Mouse (Mus musculus) gastrocnemius, postnatal 14 days (tissue): ENCODE measurements around the gene Slit3. TPM values are rescaled to one million over a fixed set of nuclear protein-coding genes. Genes with fewer than 3 reads are reported as not detected.

Source experiments
- DNase-seq: peaks from one replicate; pipeline ENCODE4 v3.0.0; 2021; ENCODE audit warnings: mixed read lengths
- intact Hi-C: fragments of 180-260 bp; cut with DNase I; formaldehyde crosslinking; loops from one replicate; pipeline ENCODE4 v1.15.1; 2025; ENCODE audit warnings: low total_unique reads
- total RNA-seq, 2 experiments: library from RNA; stranded (reverse); gene quantifications; 2 replicates each; pipeline ENCODE4 v1.2.3; 2021

The Slit3 gene
- total RNA-seq, 2 experiments from 2014 or later, result 11.0 to 12.1 TPM

DNA sequence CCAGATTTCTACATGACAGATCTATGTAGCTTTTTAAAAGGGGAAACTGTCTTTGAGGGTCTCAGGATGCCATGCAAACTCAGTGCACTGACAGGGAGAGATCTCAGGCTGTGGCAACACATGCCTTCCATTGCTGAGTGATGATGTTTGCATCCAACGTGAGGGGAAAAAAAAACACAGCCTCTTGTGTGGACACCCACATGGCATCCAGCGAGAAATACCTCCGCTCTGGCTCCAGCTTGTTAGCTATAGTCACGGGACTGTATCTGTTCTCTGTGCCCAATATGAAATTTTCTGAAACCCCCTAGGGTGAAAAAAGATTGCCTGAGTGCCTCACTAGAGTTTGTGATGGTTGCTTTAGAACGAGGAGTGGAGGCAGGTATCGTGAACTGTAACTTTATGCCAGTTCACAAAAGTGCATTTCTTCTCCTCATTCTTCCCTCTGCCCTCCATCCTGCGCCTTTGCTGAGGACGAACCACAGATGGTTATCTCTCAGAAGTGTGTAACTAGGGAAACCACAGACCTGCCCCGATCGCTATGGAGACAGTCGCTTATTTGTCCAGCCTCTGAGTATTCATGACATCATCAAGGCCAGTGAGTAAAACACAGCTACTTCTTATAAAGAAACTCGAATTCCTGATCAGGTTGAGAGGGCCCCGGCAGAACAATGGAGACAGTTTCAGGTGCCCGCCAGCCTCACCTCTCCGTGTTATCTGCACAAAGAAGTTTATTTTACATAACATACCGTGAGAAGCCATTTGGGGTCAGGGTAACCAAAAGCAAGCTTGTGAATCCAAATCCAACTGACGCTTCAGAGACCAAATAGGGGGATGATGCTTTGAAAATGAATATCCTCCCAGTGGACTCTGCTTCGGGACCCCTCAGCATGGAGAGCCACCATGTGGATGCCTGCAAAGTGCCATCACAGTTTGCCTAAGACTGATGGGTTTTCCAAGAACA is 416.4 kb downstream of the Slit3 start:
- no peak for DNase-seq
- intact Hi-C loops, result no loop called here

DNA sequence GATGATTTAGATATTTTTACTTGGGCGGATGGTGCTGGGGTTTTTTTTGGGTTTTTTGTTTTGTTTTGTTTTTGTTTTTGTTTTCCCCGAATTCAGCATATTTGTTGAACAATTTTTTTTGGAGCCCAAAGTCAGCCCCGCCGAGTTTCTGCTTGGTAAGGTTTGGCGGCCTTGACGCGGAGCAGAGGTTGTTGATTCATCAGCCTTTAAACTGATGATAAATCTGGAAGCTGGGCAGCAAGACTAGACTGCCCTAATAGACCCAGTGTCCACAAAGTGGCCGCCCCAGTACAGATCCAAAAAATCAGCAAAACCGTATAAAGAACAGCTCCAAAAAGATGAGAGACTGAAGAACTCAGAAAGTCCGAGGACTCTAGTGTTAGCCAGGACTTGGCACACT is 421.7 kb downstream of the Slit3 start:
- intact Hi-C loops, result no loop called here
- no peak for DNase-seq

DNA sequence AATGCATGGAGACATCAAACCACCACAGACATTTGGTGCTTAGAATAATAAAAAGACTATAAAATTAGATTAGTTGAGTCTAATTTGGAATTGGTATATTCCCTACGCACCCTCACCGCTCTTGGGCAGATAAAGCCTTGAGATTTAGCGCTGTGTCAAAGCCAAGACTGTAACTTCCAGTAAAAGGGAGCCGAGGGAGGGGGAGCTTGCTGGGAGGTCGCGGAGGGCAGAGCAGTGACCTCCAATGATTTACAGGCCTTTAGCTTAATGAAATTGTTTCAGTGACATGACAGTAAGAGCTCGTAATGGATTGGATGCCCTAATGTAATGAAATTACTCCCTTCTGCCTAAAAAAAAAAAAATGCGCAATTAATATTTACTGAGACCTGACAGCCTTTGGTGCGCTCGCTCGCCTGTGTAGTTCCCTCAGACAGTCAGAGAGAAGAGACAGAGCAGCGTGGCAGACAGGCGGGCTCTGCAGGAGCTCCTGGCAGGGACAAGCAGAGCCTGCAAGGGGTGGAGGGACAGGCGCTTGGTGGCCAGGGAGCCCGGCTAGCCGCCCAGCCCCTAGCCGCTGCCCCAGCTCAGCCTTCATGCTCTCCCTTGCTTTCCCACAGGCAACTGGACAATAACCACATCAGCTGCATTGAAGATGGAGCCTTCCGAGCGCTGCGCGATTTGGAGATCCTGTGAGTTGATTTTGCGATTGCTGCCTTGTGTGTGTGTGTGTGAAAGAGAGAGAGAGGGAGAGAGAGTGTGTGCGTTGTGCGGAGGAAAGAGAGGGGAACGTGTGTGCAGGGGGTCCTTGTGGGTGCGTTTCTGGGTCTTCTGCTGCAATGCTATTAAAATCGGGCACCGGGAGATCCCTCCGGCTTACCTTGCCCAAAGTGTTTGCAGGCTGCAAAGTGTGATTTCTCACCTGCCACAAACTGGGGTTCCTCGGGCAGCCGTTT is 423.4 kb downstream of the Slit3 start:
- no peak for DNase-seq

DNA sequence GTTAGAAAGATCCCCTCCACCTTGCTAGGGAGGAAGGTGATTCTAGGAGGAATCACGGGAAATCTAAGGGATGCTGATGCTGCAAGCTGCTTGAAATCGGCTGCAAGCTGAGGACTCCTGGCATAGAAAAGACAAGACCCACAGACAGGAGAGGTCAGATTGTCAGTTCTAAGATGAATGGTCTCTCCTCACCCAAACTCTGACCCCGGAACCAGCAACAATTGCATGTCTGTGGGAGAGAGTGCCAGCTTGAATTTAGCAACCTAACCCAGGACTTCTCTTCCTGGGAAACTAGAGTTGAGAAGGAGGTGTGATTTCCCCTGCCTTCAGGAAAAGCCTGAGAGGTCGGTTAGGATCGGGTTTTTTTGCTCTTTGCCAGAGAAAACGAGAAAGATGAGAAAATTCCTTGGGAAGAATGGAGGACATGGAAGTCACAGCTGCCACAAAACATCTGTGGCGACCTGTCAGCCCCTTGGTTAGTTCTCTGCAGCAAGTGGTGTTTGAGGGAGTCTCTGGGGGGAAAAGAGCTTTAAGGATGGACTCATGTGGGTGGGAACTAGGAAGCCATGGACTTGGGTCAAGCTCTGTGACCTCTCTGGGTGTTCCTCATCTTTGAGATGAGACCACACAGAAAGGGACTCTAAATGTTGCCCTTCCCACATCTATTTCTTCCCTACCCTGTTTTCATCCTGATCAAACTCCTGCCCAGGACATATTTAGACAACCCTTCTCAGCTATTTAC is 425.2 kb downstream of the Slit3 start:
- no peak for DNase-seq
- intact Hi-C loops, result no loop called here

More for the DNA sequence above, 423.4 kb downstream of the Slit3 start:
- intact Hi-C loops, result no loop called here

DNA sequence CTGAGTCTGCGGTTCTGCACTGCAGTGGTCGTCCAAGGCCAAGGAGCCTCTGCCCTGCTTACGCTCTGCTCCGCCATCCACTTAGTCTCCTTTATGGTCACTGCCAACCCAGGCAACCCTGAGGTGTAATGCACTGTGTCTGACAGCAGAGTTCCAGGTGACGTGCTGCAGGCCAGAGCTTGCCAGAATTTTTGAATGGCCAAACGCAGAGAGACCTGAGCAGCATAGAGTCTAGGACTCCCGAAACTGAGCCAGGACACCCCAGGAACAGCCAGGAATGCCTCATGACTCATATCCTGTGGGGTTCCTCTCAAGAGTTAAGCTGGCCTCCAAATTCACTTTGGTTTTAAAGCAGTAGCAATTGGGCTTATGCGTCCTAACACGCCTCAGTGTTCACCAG is 429.0 kb downstream of the Slit3 start:
- no peak for DNase-seq
- intact Hi-C loops, result no loop called here

DNA sequence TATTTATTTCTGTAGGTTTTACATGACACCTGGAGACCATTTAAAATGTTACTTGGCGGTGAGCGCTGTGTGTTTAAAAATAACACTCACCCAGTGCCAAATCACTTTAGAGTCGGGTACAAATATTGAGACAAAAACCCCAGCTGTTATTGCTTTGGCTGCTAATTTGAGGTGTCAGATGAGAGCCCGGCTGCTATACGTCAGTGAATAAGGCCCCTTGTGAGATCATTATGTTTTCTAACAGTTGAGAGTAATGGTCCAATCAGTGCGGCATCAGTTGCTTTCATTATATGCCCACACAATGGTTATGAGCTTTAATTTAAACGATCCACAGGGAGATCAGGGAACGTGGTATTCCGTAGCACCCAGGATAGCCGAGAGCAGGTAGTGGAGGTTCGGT is 435.2 kb downstream of the Slit3 start:
- intact Hi-C loops, result no loop called here
- no peak for DNase-seq

DNA sequence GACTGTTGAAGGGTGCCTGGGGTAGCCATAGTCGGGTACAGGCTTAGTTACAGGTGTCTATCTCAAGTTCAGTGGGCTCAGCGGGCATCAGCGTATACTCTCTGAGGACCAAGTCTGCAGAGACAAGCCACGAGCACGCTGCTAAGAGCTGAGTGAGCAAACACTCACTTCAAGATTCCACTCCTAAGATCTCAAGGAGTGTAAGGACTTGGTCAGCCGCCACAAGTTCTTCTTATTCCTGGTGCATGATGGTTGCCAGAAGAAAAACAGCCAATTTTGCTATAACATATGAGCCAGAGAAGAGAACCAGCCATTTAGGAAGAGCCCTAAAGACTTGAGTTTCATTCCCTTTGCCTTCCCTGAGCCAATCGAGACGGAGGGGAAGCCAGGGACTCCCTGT is 436.5 kb downstream of the Slit3 start:
- intact Hi-C loops, result no loop called here
- no peak for DNase-seq

DNA sequence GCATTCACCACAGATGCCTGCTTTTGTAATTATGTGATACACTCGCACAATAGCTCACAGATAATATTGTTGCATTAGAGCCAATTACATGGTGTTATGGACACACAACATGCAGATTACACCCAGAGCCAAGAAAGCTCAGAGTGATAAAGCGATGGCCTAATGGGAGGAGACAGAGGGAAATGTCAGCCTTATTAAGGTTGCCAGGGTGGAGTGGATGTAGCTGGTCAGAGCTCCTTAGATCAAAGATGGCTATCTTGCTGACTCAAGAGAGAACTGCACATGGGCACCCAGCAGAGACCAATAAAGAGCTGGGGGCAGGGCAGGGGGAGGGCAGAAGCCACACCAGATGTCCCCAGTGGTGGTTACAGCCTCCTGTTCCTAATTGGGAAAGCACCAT is 437.3 kb downstream of the Slit3 start:
- no peak for DNase-seq
- intact Hi-C loops, result no loop called here

DNA sequence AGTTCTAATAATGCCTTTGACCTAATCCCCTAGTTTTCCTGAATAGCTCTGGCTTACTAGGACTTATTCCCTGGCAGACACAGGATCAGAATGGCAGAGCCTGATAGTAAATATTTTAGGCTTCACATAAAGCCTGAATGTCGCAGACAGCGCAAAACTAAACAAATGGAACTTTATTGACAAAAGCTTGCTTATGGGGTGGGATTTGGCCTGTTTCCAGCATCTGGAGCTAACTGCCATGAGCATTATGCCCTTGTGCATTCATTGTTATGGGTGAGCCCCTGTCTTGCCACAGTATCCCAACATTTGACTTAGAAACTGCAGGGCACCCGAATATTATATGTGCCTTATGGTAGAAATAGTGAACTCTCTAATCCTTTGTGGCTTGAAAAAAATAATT is 438.4 kb downstream of the Slit3 start:
- no peak for DNase-seq
- intact Hi-C loops, result no loop called here

DNA sequence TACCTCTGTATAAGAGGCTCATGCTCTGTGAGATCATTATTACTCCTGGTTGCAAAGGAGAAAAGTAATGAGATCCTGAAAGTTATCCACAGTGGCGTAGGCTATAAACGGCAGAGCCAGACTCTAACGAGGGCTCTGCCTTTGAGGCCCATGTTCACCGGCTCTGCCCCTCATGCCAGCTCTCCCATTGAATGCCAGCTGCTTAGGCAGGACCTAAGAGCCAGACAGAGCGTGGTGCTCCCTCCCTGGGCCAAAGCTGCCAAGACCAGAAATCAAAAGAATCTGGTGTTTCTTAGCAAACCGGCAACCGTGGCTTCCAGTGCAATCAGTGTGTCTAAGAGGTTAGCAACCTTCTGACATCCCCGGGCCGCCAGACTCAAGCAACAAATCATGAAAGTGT is 440.7 kb downstream of the Slit3 start:
- DNase-seq, result no peak
- intact Hi-C loops, result no loop called here

DNA sequence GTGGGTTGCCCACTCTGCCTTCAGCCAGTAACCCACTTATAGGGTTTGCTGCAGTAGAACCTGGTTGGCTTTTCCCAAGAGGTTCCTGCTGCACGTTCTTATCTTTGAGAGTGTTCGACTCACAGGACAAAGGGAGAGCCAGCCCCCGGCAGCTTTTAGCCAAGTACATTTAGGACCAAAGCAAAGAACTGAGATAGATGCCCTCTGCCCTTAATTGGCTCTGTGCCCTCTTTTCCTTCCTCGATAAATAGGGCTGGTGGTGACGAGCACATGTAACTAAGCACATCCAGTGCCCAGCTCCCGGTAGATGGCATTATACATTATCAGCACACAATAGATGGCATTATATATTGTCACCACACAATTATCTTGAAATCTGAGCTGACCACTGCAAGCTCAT is 444.3 kb downstream of the Slit3 start:
- intact Hi-C loops, result no loop called here
- DNase-seq, result no peak

DNA sequence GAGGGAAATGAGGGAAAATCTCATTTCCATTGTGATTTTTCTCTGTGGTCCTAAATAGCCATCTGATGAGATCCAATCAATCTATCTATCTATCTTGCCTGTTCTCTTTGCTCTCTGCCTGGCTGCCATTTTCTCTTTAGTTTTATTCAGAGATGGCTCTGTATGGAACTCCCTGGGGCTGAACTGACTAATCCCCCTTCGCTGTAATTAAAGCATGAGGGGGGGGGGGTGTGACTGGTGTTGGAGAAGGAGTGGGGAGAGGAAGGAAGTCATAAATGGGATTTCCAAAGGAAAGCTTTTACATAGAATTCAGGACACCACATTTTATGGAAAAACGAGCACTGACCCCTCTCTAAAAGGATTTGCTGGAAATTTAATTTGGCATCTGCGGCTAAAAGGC is 445.7 kb downstream of the Slit3 start:
- DNase-seq, result no peak
- intact Hi-C loops, result no loop called here

DNA sequence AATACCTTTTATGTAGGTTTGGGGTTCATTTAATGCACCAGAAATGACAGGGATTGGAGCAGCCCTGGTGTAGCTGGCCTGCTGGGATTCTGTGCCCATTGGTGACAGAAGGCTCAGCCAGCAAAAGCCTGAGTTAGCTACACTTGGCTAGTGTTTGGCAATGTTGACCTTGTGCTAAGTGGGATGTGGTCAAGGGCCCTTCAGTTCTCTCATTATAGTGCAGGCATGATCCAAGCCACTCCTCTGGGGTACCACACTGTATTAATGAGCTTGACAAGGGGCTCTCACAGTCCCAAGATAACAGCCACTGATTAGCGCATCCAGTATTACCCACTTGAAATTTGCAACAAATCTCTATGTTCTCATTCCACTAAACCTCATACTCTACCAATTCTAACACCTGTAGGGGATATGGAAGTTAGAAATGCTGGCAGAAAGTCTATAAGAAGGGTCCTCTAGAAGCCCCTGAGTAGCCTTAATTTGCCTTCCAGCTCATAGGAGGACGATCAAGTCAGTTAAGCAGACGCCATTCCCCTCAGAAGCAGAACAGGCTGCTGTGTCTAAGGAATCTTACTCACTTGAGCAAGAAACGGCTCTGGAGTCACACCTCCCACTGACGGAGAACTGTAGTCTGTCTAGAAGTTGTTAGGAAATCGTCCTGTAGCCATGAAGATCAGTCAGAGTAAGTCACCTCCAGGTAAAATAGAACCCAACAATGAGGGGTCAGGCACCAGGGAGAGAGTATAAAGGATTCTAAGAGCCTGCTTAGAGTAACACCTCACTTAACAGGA is 448.3 kb downstream of the Slit3 start:
- intact Hi-C loops, result no loop called here
- no peak for DNase-seq

DNA sequence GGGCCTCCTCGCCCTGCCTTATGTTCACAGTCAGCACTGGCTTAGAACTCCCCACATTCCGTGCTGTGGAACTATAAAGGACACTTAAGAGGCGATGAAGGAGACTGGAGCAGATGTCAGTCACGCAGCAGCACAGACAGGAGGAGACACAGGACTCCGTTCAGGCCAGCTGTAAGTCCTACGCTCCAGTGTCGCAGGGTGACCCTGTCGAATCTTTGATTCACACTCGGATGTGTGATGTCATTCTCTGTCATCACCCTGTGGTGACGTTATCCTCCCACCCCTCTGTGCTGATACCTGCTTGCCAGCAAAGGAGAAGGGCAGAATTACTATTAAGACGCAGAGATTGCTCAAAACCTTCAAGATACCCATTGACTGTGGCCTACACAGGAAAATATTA is 448.9 kb downstream of the Slit3 start:
- intact Hi-C loops, result no loop called here
- no peak for DNase-seq

DNA sequence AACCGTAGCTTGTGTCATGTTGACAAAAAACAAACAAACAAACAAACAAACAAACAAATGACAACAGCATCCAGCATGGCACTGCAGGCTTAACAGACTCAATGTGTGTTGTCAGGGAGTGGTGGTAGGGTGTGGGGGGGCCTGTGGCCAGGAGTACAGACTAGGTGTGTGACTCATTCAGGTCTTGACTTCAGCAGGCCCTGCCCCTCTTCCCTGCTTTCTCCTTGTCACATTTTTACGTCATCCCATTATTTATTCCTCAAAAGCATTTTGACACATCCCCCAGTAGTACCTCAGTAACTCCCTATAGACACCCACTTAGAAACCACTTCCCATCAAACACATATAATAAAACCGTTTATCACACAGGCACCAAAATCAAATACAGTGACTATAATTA is 450.9 kb downstream of the Slit3 start:
- no peak for DNase-seq
- intact Hi-C loops, result no loop called here

DNA sequence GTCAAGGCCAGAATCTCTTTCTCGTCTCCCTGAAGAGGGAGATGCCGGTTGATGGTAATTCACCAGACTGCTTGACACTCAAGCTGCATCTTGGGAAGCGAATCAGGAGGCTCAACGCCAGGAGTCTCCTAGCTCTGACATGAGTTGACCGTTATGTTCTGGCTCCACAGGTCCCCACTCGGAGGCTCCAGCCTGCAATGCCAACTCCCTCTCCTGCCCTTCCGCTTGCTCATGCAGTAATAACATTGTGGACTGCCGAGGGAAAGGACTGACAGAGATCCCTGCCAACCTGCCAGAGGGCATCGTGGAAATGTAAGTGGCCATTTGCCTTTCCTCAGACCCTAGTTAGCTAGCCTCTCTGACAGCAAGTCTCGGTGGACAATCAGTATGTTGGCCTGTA is 457.8 kb downstream of the Slit3 start:
- DNase-seq, result no peak
- intact Hi-C loops, result no loop called here

DNA sequence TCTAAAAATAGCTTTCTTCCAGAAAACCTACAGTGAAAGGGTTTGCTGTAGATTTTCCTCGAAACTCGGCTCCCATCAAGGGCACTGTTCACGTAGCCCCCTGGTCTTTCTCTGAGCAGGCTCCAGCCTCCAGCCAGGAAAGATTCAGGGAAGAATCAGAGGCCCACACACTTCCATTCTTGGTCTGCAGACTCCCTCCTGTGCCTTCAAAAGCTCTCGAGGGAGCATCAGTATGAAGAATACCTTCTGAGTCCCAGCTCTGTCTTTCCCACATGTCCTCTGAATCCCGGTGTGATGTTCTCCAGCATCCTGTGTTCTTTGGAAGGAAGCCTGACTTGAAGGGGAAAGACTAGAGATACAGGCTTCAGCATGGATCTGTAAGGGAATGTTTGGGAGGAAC is 461.6 kb downstream of the Slit3 start:
- DNase-seq, result no peak
- intact Hi-C loops, result no loop called here

DNA sequence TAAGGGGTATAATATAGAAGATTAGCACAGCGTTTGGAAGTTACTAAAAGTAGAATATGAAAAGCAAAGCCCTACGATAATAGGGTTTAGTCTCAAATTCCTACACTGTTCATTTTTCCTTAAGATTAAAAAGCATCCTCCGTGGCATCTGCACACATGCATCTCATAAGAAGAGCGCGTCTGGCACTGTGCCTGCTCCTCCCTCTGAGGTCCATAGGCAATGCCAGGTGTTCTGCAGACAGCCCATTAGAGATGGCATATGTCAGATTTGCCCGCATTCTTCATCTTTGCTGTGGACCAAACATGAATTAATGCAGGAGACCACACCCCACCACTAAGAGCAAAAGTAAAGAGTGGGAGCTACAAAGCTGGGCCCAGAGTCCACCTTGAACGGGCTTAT is 462.6 kb downstream of the Slit3 start:
- DNase-seq, result no peak
- intact Hi-C loops, result no loop called here
